Mouse (Mus musculus) forebrain, embryonic 14.5 days (tissue): ENCODE data around the gene Col4a3bp. TPM values are rescaled to one million over a fixed set of nuclear protein-coding genes. Genes with fewer than 3 reads are reported as not detected.

Experiments used
- ATAC-seq: fragments of 200-750 bp; cut with Nextera tagmentation; 2 replicates; pipeline ENCODE4 v1.8.0; 2017; ENCODE audit warnings: mild to moderate bottlenecking, moderate library complexity
- DNase-seq: peaks from one replicate; pipeline ENCODE4 v3.0.0-alpha.2; 2015; ENCODE audit warnings: low spot score
- H3K27ac ChIP-seq: fragments of 300-500 bp; sonication (generic); 2 replicates; pipeline ENCODE4 v1.5.1; 2014; ENCODE audit warnings: low read depth, mild to moderate bottlenecking, control low read depth, low read length, moderate library complexity
- H3K27me3 ChIP-seq: fragments of 300-500 bp; sonication (generic); replicated peaks from 2 replicates; pipeline ENCODE4 v1.6.1; 2014; ENCODE audit warnings: low read length, control low read depth, mixed read lengths; ENCODE audit not compliant: control insufficient read depth, insufficient read depth
- H3K36me3 ChIP-seq: fragments of 300-500 bp; sonication (generic); 2 replicates; pipeline ENCODE4 v1.6.1; 2014; ENCODE audit warnings: low read length, control low read depth; ENCODE audit not compliant: control insufficient read depth, insufficient read depth
- H3K4me1 ChIP-seq: fragments of 300-500 bp; sonication (generic); 2 replicates; pipeline ENCODE4 v1.6.1; 2014; ENCODE audit warnings: antibody characterized with exemption, low read length, control low read depth; ENCODE audit not compliant: control insufficient read depth, insufficient read depth
- H3K4me2 ChIP-seq: fragments of 300-500 bp; sonication (generic); 2 replicates; pipeline ENCODE4 v1.6.1; 2014; ENCODE audit warnings: mild to moderate bottlenecking, control low read depth, low read length
- H3K4me3 ChIP-seq: fragments of 300-500 bp; sonication (generic); 2 replicates; pipeline ENCODE4 v1.5.1; 2014; ENCODE audit warnings: low read depth, low read length, control low read depth
- H3K9ac ChIP-seq: fragments of 300-500 bp; sonication (generic); 2 replicates; pipeline ENCODE4 v1.6.1; 2014; ENCODE audit warnings: mild to moderate bottlenecking, low read length, control low read depth, moderate library complexity
- H3K9me3 ChIP-seq: fragments of 300-500 bp; sonication (generic); replicated peaks from 2 replicates; pipeline ENCODE4 v1.6.1; 2016; ENCODE audit warnings: low read length, control low read depth, mixed read lengths; ENCODE audit not compliant: control insufficient read depth
- WGBS: fragments of 180-500 bp; shearing (Covaris S2); extraction: QIAGEN DNeasy Blood & Tissue Kit; methylation state at CpG from one replicate; pipeline ENCODE4 v1.1.7; 2014; 5-methylcytosine and 5-hydroxymethylcytosine counted together
- polyA plus RNA-seq: library from polyadenylated mRNA; unstranded; fragments of >200 nt; fragmentation: Nextera tagmentation; extraction: Ambion mirVana; gene quantifications from 2 replicates; pipeline ENCODE4 v1.2.1, GENCODE M21; 2014

The Col4a3bp gene
- polyA plus RNA-seq = 5.5 and 6.7 TPM in 2 replicates

GRCm38 (mm10) chr13:96542081-96542889, at the start of gene Col4a3bp, which contains the start of gene Polk:
Gene Col4a3bp (plus strand): TSS chr13:96542618.
Gene Polk (minus strand): TSS chr13:96542579.
- DNase-seq = peak; percentile 99
- peak; percentile 99 for ATAC-seq
- Histone ChIP-seq H3K9me3 (no peaks in the 10 kb centered on the region), H3K4me2 (peak within 1 kb of the TSS; percentile 84), H3K4me3 (peak within 1 kb of the TSS; percentile 84), H3K27me3 (no peaks in the 10 kb centered on the region), H3K9ac (peak within 1 kb of the TSS; percentile 93), H3K4me1 (peaks cover 4% of the 10 kb centered on the region), H3K36me3 (no peaks in the 10 kb centered on the region), H3K27ac (peak within 1 kb of the TSS; percentile 94)
- under 1% methylated on average over 38 of the region's 50 CpGs for WGBS

- Histone ChIP-seq H3K4me2 (no peak overlapping the region), H3K9me3 (no peaks in the 10 kb centered on the region), H3K4me3 (no peak overlapping the region), H3K27me3 (no peaks in the 10 kb centered on the region), H3K36me3 (no peaks in the 10 kb centered on the region), H3K9ac (no peak overlapping the region), H3K27ac (no peak overlapping the region), H3K4me1 (no peaks in the 10 kb centered on the region)
- DNase-seq (no peak), ATAC-seq (no peak)
- 82% methylated on average over 8 of the region's 8 CpGs for WGBS
Observed at GRCm38 (mm10) chr13:96496630-96497029, 45.8 kb upstream of the Col4a3bp start.

GRCm38 (mm10) chr13:96499891-96500290, 42.5 kb upstream of the Col4a3bp start:
- DNase-seq = no peak
- 82% methylated on average over 2 of the region's 2 CpGs for WGBS
- H3K4me3 ChIP-seq = no peak overlapping the region

GRCm38 (mm10) chr13:96505661-96506060, 36.8 kb upstream of the Col4a3bp start:
- Histone ChIP-seq H3K36me3 (no peaks in the 10 kb centered on the region), H3K9me3 (no peaks in the 10 kb centered on the region), H3K27ac (no peak overlapping the region), H3K4me2 (no peak overlapping the region), H3K27me3 (no peaks in the 10 kb centered on the region), H3K4me1 (no peaks in the 10 kb centered on the region), H3K4me3 (no peak overlapping the region), H3K9ac (no peak overlapping the region)
- ATAC-seq = no peak
- 89% methylated on average over 4 of the region's 4 CpGs for WGBS
- no peak for DNase-seq

More at GRCm38 (mm10) chr13:96499891-96500290, 42.5 kb upstream of the Col4a3bp start:
- no peaks in the 10 kb centered on the region for H3K9me3 ChIP-seq
- no peaks in the 10 kb centered on the region for H3K4me1 ChIP-seq
- H3K27me3 ChIP-seq = no peaks in the 10 kb centered on the region
- no peaks in the 10 kb centered on the region for H3K36me3 ChIP-seq
- no peak overlapping the region for H3K27ac ChIP-seq
- ATAC-seq = no peak
- H3K4me2 ChIP-seq = no peak overlapping the region
- no peak overlapping the region for H3K9ac ChIP-seq

- no peak for DNase-seq
- Histone ChIP-seq H3K9ac (no peak overlapping the region), H3K27ac (no peak overlapping the region), H3K4me1 (no peaks in the 10 kb centered on the region), H3K36me3 (no peaks in the 10 kb centered on the region), H3K4me2 (no peak overlapping the region), H3K9me3 (no peaks in the 10 kb centered on the region), H3K27me3 (no peaks in the 10 kb centered on the region), H3K4me3 (no peak overlapping the region)
- WGBS = 84% methylated on average over 6 of the region's 6 CpGs
- ATAC-seq = no peak
Observed at GRCm38 (mm10) chr13:96506313-96506712, 36.1 kb upstream of the Col4a3bp start.

- Histone ChIP-seq H3K4me3 (no peak overlapping the region), H3K4me2 (no peak overlapping the region), H3K9me3 (no peaks in the 10 kb centered on the region), H3K36me3 (no peaks in the 10 kb centered on the region), H3K27me3 (no peaks in the 10 kb centered on the region), H3K9ac (no peak overlapping the region), H3K4me1 (no peaks in the 10 kb centered on the region), H3K27ac (no peak overlapping the region)
- ATAC-seq (no peak), DNase-seq (no peak)
- WGBS = 87% methylated on average over 4 of the region's 4 CpGs
Observed at GRCm38 (mm10) chr13:96507541-96507940, 34.9 kb upstream of the Col4a3bp start.

- WGBS = 90% methylated on average over 13 of the region's 13 CpGs
Observed at GRCm38 (mm10) chr13:96510635-96511034, 31.8 kb upstream of the Col4a3bp start.

GRCm38 (mm10) chr13:96511262-96511661, 31.2 kb upstream of the Col4a3bp start:
- 76% methylated on average over 1 of the region's 1 CpGs for WGBS

More at GRCm38 (mm10) chr13:96510635-96511034, 31.8 kb upstream of the Col4a3bp start:
- DNase-seq = no peak
- H3K4me2 ChIP-seq = no peak overlapping the region
- H3K4me1 ChIP-seq = no peaks in the 10 kb centered on the region
- H3K27ac ChIP-seq = no peak overlapping the region
- no peaks in the 10 kb centered on the region for H3K27me3 ChIP-seq
- H3K9me3 ChIP-seq = no peaks in the 10 kb centered on the region
- ATAC-seq = no peak
- no peaks in the 10 kb centered on the region for H3K36me3 ChIP-seq
- H3K4me3 ChIP-seq = no peak overlapping the region
- H3K9ac ChIP-seq = no peak overlapping the region

GRCm38 (mm10) chr13:96511893-96512292, 30.5 kb upstream of the Col4a3bp start:
- Histone ChIP-seq H3K27ac (no peak overlapping the region), H3K9me3 (no peaks in the 10 kb centered on the region), H3K4me1 (no peaks in the 10 kb centered on the region), H3K9ac (no peak overlapping the region), H3K36me3 (no peaks in the 10 kb centered on the region; the same call in 1 of the 2 replicates), H3K4me2 (no peak overlapping the region), H3K4me3 (no peak overlapping the region), H3K27me3 (no peaks in the 10 kb centered on the region)
- 69% methylated on average over 5 of the region's 5 CpGs for WGBS
- no peak for DNase-seq
- no peak for ATAC-seq

More at GRCm38 (mm10) chr13:96511262-96511661, 31.2 kb upstream of the Col4a3bp start:
- Histone ChIP-seq H3K27me3 (no peaks in the 10 kb centered on the region), H3K36me3 (no peaks in the 10 kb centered on the region; the same call in 1 of the 2 replicates), H3K4me1 (no peaks in the 10 kb centered on the region), H3K4me3 (no peak overlapping the region), H3K27ac (no peak overlapping the region), H3K4me2 (no peak overlapping the region), H3K9ac (no peak overlapping the region), H3K9me3 (no peaks in the 10 kb centered on the region)
- DNase-seq (no peak), ATAC-seq (no peak)
